Mouse (Mus musculus) heart, embryonic 15.5 days (tissue): Measurements from ENCODE around the gene Fam173a. TPM values are rescaled to one million over a fixed set of nuclear protein-coding genes. Genes with fewer than 3 reads are reported as not detected.

Source experiments
- ATAC-seq: fragments of 200-750 bp; cut with Nextera tagmentation; replicated peaks from 2 replicates; pipeline ENCODE4 v1.8.0; 2017; ENCODE audit warnings: low read depth, moderate TSS enrichment; ENCODE audit not compliant: insufficient number of reproducible peaks, insufficient read depth, low FRiP score
- H3K27ac ChIP-seq: fragments of 300-500 bp; sonication (generic); 2 replicates; pipeline ENCODE4 v1.5.1; 2015; ENCODE audit warnings: mild to moderate bottlenecking, inconsistent platforms
- H3K27me3 ChIP-seq: fragments of 300-500 bp; sonication (generic); 2 replicates; pipeline ENCODE4 v1.6.1; 2015; ENCODE audit warnings: inconsistent platforms
- H3K36me3 ChIP-seq: fragments of 300-500 bp; sonication (generic); 2 replicates; pipeline ENCODE4 v1.6.1; 2015; ENCODE audit warnings: mild to moderate bottlenecking, inconsistent platforms
- H3K4me1 ChIP-seq: fragments of 300-500 bp; sonication (generic); replicated peaks from 2 replicates; pipeline ENCODE4 v1.6.1; 2015; ENCODE audit warnings: inconsistent platforms
- H3K4me2 ChIP-seq: fragments of 300-500 bp; sonication (generic); 2 replicates; pipeline ENCODE4 v1.6.1; 2015; ENCODE audit warnings: inconsistent platforms, mild to moderate bottlenecking, moderate library complexity
- H3K4me3 ChIP-seq: fragments of 300-500 bp; sonication (generic); 2 replicates; pipeline ENCODE4 v1.5.1; 2015; ENCODE audit warnings: mild to moderate bottlenecking, inconsistent platforms
- H3K9ac ChIP-seq: fragments of 300-500 bp; sonication (generic); 2 replicates; pipeline ENCODE4 v1.6.1; 2015; ENCODE audit warnings: mild to moderate bottlenecking, inconsistent platforms
- H3K9me3 ChIP-seq: fragments of 300-500 bp; sonication (generic); replicated peaks from 2 replicates; pipeline ENCODE4 v1.6.1; 2016; ENCODE audit warnings: inconsistent platforms
- WGBS: fragments of 180-500 bp; shearing (Covaris S2); methylation state at CpG from one replicate; pipeline ENCODE4 v1.1.7; 2015; ENCODE audit warnings: mixed read lengths; 5-methylcytosine and 5-hydroxymethylcytosine counted together
- polyA plus RNA-seq: library from polyadenylated mRNA; unstranded; fragments of >200 nt; fragmentation: Nextera tagmentation; extraction: Ambion mirVana; gene quantifications from 2 replicates; pipeline ENCODE4 v1.2.1, GENCODE M21; 2015

Fam173a gene
- polyA plus RNA-seq, 1 experiment from 2014 or later: 56.8 TPM

DNA sequence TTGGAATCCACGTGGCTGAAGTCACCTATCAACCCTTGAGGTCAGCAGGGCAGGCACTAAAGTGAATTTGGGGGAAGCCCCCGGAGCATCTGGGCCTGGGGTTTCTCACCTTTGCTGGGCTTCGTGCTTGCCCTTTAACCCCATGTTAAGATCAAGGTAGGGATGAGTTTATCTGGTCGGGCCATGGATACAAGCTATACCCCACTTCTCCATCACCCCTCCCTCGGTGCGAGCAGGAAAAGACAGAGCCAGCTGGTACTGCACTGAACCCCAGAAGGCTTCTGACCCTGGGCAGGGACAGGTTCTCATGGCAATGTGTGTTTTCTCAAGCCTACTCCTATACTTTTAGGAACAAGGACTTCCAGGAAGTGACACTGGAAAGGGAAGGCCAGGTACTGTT, 11.4 kb downstream of the Fam173a start:
- no peak for ATAC-seq
- no peaks in the 10 kb centered on the region for H3K9me3 ChIP-seq
- no peak overlapping the region for H3K4me2 ChIP-seq
- peaks cover 33% of the 10 kb centered on the region for H3K4me1 ChIP-seq
- peaks cover 54% of the 10 kb centered on the region for H3K36me3 ChIP-seq
- no peak overlapping the region for H3K27ac ChIP-seq
- no peaks in the 10 kb centered on the region for H3K27me3 ChIP-seq
- H3K4me3 ChIP-seq: no peak overlapping the region
- no peak overlapping the region for H3K9ac ChIP-seq
- WGBS: 80% methylated on average over 6 of the region's 6 CpGs

DNA sequence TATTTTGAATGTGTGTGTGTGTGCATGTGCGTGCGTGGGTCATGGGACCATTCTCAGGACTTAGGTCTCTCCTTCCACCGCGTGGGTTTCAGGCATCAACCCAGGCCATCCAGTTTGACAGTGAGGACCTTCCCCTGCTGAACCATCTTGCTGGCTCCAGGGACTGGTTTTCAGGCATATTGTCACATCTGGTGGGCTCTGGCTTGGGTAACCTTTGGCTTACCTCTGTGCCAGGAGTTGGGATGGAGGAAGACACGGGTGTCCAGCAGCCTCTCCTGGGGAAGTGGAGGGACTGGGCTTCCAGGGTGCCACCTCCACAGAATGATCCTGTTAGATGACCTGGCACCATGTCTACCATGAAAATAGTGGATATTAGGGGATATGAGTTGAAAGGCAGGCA, 14.8 kb downstream of the Fam173a start:
- H3K9ac ChIP-seq: no peak overlapping the region
- no peak for ATAC-seq
- no peaks in the 10 kb centered on the region for H3K27me3 ChIP-seq
- 91% methylated on average over 5 of the region's 5 CpGs for WGBS
- H3K27ac ChIP-seq: no peak overlapping the region
- no peak overlapping the region for H3K4me3 ChIP-seq
- no peaks in the 10 kb centered on the region for H3K9me3 ChIP-seq
- H3K4me2 ChIP-seq: no peak overlapping the region
- peaks cover 23% of the 10 kb centered on the region for H3K4me1 ChIP-seq
- H3K36me3 ChIP-seq: peaks cover 54% of the 10 kb centered on the region

DNA sequence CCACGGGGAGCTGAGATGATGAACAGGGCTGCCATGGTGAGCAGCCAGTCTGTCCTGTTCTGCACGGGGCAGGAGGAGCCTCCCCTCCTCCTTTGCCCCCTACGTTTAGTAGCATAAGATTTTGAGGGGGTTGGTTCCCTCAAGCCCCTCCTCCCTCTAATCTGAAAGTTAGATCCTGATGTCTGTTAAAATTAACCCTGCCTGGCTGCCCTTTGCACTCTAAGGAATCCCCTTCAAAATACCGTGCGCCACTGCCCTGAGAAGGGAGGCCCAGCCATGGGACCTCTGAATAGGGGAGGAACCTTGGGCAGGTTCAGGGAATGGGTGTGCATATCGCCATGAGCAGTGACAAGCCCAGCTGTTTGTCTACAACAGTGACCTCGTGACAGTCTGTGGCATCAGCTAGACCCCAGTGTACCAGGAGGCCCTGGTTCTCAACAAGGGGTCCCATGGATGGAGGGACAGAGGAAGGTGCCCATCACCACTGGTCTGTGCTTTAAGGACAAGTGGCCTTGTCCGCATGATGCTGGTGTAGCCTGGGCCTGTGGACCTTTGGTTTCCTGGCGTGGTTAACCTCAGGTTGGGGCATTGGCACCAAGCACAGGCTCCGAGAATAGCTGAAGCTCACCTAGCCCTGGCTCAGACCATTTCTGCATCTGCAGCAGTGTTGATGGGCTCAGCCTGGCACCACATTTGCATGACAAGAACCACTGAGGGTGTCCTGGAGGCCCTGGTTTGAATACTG, 17.2 kb downstream of the Fam173a start:
- no peak for ATAC-seq
- H3K4me1 ChIP-seq: peaks cover 15% of the 10 kb centered on the region
- H3K27me3 ChIP-seq: 0 out of 2 replicates have a peak, but pooled peaks cover 3% of the 10 kb centered on the region
- peaks cover 29% of the 10 kb centered on the region for H3K36me3 ChIP-seq
- no peak overlapping the region for H3K4me3 ChIP-seq
- H3K27ac ChIP-seq: no peak overlapping the region
- H3K4me2 ChIP-seq: no peak overlapping the region
- no peaks in the 10 kb centered on the region for H3K9me3 ChIP-seq
- no peak overlapping the region for H3K9ac ChIP-seq
- 77% methylated on average over 10 of the region's 10 CpGs for WGBS

DNA sequence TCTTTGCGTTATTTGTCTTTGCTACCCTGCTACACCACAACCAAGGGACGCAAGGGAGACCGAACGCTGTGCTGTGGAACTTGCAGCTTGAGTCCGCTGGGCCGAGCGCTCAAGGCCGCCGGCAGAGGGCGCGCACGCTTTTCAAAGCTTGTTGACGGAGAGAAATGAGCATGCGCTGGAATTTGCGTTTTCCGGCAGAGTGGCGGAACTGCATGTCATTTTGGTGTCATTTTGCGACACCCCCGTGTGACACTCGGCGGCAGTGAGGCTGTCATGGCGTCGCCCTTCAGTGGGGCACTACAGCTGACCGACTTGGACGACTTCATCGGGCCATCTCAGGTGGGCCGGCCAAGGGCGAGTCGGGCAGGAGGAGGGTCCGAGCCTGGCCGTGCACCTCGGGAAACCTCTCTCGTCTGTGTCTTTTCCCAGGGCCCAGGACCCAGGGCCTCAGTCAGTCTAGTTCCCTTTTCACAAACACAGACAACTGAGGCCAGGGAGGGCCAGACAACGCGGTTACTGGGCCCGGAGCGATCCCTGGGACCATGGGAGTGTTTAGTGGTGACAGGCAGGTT, 19.1 kb downstream of the Fam173a start, which contains the start of gene Narfl:
Gene Narfl (plus strand): TSS at position 228 of the 572 bp plus-strand sequence.
- peaks cover 11% of the 10 kb centered on the region for H3K27me3 ChIP-seq
- H3K9ac ChIP-seq: peak within 1 kb of the TSS; percentile 95
- H3K27ac ChIP-seq: peak within 1 kb of the TSS; percentile 61
- H3K4me2 ChIP-seq: peak within 1 kb of the TSS; percentile 82
- under 1% methylated on average over 37 of the region's 37 CpGs for WGBS
- ATAC-seq: peak; percentile 83
- peak within 1 kb of the TSS; percentile 91 for H3K4me3 ChIP-seq
- H3K9me3 ChIP-seq: no peaks in the 10 kb centered on the region
- H3K36me3 ChIP-seq: peaks cover 15% of the 10 kb centered on the region
- peaks cover 15% of the 10 kb centered on the region for H3K4me1 ChIP-seq

DNA sequence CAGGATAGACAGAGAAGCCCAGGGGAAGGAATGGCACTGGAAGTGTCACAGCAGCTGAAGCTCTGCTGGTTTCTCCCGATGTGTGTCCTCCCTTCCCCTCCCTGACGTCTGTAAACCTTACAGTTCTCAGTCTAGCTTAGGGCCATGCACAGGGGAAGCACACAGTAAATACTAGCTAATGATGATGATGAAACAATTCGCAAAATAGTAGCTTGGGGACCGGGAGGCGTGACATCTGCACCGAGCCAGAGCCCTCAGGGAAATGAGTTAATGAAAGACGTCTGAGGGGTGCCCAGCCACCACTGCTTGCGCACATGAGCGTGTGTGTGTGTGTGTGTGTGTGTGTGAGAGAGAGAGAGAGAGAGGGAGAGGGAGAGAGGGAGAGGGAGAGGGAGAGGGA, 23.4 kb downstream of the Fam173a start:
- WGBS: 49% methylated on average over 9 of the region's 9 CpGs
- ATAC-seq: no peak
- Histone ChIP-seq H3K4me2 (no peak overlapping the region), H3K36me3 (no peaks in the 10 kb centered on the region), H3K4me3 (no peak overlapping the region), H3K9ac (no peak overlapping the region), H3K27ac (no peak overlapping the region), H3K4me1 (peaks cover 6% of the 10 kb centered on the region), H3K9me3 (no peaks in the 10 kb centered on the region), H3K27me3 (peaks cover 16% of the 10 kb centered on the region)

DNA sequence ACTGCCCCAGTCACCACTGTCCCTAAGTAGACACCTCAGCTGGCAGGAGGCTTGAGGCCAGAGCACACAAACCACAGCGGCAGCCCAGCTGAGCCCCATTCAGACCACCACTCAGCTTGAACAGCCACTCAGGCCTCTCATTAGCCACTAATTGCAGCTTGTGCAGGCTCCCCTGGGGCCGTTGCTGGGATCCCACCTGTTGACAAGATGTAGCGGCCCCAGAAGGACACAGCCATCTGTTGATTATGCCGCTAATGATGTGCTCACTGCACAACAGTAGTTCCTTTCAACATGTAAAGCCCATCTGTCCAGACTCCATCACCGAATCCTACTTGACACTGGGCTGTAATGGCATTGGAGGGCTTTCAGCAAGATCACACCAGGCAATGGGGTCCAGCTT, 26.8 kb downstream of the Fam173a start:
- no peaks in the 10 kb centered on the region for H3K4me1 ChIP-seq
- no peaks in the 10 kb centered on the region for H3K9me3 ChIP-seq
- H3K27me3 ChIP-seq: peaks cover 15% of the 10 kb centered on the region
- WGBS: 65% methylated on average over 5 of the region's 5 CpGs
- H3K4me2 ChIP-seq: no peak overlapping the region
- no peak overlapping the region for H3K4me3 ChIP-seq
- no peak overlapping the region for H3K9ac ChIP-seq
- no peak overlapping the region for H3K27ac ChIP-seq
- H3K36me3 ChIP-seq: no peaks in the 10 kb centered on the region
- no peak for ATAC-seq

DNA sequence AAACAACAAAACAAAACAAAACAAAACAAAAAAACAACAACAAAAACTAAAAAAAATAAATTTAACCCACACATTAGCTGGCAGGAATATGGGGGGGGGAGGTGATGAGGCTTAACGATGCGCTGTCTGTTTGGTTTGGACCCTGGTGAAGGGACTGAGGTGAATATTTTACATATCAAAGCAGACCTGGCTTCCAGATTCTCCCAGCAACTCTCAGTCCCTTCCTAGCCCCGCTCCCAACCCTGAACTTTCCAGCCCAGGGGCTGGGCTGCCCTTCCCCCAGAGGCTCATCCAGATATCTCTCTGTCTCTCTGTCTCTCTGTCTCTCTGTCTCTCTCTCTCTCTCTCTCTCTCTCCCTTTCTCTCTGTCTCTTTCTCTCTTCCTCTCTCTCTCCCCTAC, 30.1 kb downstream of the Fam173a start:
- no peak overlapping the region for H3K4me3 ChIP-seq
- no peaks in the 10 kb centered on the region for H3K36me3 ChIP-seq
- H3K27me3 ChIP-seq: 0 out of 2 replicates have a peak, but pooled peaks cover 6% of the 10 kb centered on the region
- no peak overlapping the region for H3K27ac ChIP-seq
- H3K4me1 ChIP-seq: no peaks in the 10 kb centered on the region
- 29% methylated on average over 3 of the region's 3 CpGs for WGBS
- ATAC-seq: no peak
- no peaks in the 10 kb centered on the region for H3K9me3 ChIP-seq
- H3K4me2 ChIP-seq: no peak overlapping the region
- H3K9ac ChIP-seq: no peak overlapping the region

DNA sequence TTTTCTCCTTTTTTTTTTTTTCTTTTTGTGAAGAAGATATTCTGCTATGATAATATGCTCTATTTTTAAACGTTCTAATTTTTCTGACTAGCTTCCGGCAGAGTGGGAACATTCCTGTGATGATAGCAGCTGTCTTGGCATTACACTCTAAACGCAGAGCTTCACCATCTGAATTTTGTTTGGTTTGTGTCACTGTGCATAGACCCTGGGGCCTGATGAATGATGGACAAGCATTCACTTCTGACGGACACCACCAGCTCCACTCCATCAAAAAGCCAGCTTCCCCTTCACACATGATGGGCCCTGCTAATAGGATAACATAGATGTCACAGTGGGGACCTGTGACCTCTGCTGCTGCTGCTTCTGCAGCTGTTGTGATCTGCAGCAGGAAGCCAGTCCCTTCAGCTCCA, 31.1 kb downstream of the Fam173a start:
- ATAC-seq: no peak
- H3K27me3 ChIP-seq: 0 out of 2 replicates have a peak, but pooled peaks cover 5% of the 10 kb centered on the region
- no peaks in the 10 kb centered on the region for H3K9me3 ChIP-seq
- WGBS: 23% methylated on average over 4 of the region's 4 CpGs
- H3K36me3 ChIP-seq: no peaks in the 10 kb centered on the region
- peaks cover 3% of the 10 kb centered on the region; the same call in 1 of the 2 replicates for H3K4me1 ChIP-seq
- H3K9ac ChIP-seq: no peak overlapping the region; the same call in 1 of the 2 replicates
- H3K4me3 ChIP-seq: no peak overlapping the region
- H3K4me2 ChIP-seq: no peak overlapping the region
- H3K27ac ChIP-seq: no peak overlapping the region

DNA sequence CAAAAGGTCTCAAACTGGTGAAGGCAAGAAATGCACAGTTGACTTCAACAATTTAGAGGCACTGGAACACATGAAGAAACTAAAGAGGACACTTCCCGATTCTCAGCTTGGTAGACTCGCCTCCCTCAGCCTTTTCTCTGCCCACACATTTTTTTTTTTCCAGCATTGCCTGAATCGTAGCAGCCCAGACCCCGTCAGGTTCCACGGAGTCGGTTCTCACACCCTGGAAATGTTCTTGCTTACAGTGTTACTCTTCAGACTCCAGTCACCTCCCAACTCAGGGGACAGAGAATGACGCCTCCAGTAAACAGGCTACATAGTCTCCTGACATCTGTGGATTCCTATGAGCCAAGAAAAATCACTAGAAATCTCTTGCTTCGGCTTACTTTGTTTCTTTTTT, 32.6 kb downstream of the Fam173a start:
- WGBS: 65% methylated on average over 8 of the region's 8 CpGs
- H3K4me3 ChIP-seq: no peak overlapping the region

DNA sequence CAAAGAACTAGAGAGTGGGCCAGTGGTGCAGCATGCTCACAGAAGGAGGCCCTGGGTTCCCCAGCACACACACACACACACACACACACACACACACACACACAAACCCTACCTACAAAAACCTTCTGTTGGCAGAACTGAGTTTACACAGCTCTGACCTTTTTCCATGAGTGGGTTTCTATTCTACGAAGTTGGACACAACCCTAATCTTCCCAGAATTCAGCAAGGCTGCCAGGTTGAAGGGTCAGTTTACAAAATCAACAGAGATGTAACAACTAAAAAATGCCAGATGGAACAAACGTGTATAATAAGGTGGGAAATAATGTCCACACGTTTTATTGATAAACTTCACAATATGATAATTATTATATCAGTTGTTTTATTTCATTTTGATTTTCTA, 35.0 kb downstream of the Fam173a start:
- Histone ChIP-seq H3K27ac (no peak overlapping the region), H3K36me3 (no peaks in the 10 kb centered on the region), H3K4me1 (peaks cover 3% of the 10 kb centered on the region; the same call in 1 of the 2 replicates), H3K27me3 (0 out of 2 replicates have a peak, but pooled peaks cover 5% of the 10 kb centered on the region), H3K9me3 (no peaks in the 10 kb centered on the region), H3K9ac (no peak overlapping the region), H3K4me2 (no peak overlapping the region), H3K4me3 (no peak overlapping the region)
- 46% methylated on average over 3 of the region's 3 CpGs for WGBS
- no peak for ATAC-seq

More for the DNA sequence above, 32.6 kb downstream of the Fam173a start:
- Histone ChIP-seq H3K4me1 (peaks cover 3% of the 10 kb centered on the region; the same call in 1 of the 2 replicates), H3K4me2 (no peak overlapping the region), H3K27ac (no peak overlapping the region), H3K36me3 (no peaks in the 10 kb centered on the region), H3K27me3 (0 out of 2 replicates have a peak, but pooled peaks cover 5% of the 10 kb centered on the region), H3K9ac (no peak overlapping the region), H3K9me3 (no peaks in the 10 kb centered on the region)
- ATAC-seq: no peak

DNA sequence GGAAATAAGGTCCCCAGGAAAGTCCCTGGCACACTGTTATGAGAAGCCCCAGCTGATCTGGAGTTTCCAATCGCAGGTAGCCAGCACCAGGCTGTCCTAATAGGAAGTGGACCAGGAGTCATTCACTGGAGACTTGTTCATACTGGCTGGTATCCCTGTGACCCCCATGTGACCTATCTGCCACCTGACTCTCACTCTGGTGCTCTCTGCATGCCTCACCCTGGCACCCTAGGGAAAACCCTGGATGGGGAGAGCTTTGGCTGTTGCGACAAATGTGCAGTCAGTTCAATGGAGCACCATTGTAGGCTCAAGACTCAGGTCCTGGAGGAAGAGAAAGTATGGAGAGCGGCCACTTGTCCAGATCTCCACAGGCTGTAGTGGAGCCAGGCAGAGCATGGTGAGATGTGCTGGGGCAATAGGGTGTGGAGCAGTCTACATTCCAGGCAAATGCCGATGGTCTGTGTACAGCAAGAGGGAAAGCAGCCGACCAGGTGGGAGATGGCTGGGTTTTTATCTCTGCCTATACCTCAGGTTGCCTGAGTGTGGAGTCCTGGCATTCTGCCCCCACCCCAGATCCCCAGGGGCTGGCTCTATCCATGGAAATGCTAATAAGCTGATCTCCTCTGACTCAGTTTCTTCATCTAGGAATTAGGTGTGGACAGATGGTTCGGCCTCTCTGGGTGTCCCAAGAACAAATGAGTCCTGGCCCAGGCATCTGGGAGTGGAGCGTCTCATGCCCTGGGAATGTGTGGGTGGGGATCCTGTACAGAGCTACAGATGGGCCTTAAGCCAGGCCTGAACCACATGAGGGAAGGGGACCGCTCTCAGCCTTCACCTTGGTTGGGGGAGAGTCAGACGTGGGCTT, 36.1 kb downstream of the Fam173a start:
- H3K9ac ChIP-seq: no peak overlapping the region
- 0 out of 2 replicates have a peak, but pooled peaks have one; percentile 37 for ATAC-seq
- WGBS: 64% methylated on average over 9 of the region's 9 CpGs
- H3K9me3 ChIP-seq: no peaks in the 10 kb centered on the region
- H3K27ac ChIP-seq: 0 out of 2 replicates have a peak overlapping the region, but pooled peaks have one; percentile 12
- 0 out of 2 replicates have a peak, but pooled peaks cover 5% of the 10 kb centered on the region for H3K27me3 ChIP-seq
- no peak overlapping the region for H3K4me3 ChIP-seq
- peaks cover 4% of the 10 kb centered on the region for H3K4me1 ChIP-seq
- H3K4me2 ChIP-seq: no peak overlapping the region
- H3K36me3 ChIP-seq: no peaks in the 10 kb centered on the region
